14 mouse cellular contexts compared by ENCODE assay signal in genomic region chr12:88004118-88004517, GRCm38 (mm10). TPM values are rescaled to one million over a fixed set of nuclear protein-coding genes. Genes with fewer than 3 reads are reported as not detected.
"Had no signal": no experiment of that assay in that cellular context is flagged by ENCODE, and none has a peak within 500 bp of the region (broad histone marks: within the 10 kb centered on the region; RNA-seq: fewer than 3 reads in every experiment).

No protein-coding gene starts in this region.

RNA-seq across cellular contexts. Expression of gene Gm2075, which starts 7.5 kb away (rescaled TPM):
- total RNA-seq: neutrophil, adult 5-6 weeks had no signal
- polyA plus RNA-seq: neural tube, embryonic 13.5 days; neural tube, embryonic 14.5 days; neural tube, embryonic 15.5 days; small intestine, adult 2 months; spleen, adult 2 months; stomach, embryonic 14.5 days; stomach, embryonic 15.5 days; stomach, embryonic 16.5 days; stomach, postnatal 0 days; testis, adult 2 months; thymus, adult 2 months; thymus, postnatal 0 days; urinary bladder, adult 2 months had no signal

RNA-seq across cellular contexts. Expression of gene Gm6803, which starts 14.5 kb away (rescaled TPM):
- total RNA-seq: neutrophil, adult 5-6 weeks had no signal
- polyA plus RNA-seq: neural tube, embryonic 13.5 days; neural tube, embryonic 14.5 days; neural tube, embryonic 15.5 days; small intestine, adult 2 months; spleen, adult 2 months; stomach, embryonic 14.5 days; stomach, embryonic 15.5 days; stomach, embryonic 16.5 days; stomach, postnatal 0 days; testis, adult 2 months; thymus, adult 2 months; thymus, postnatal 0 days; urinary bladder, adult 2 months had no signal

RNA-seq across cellular contexts. Expression of gene Gm2056, which starts 22.7 kb away (rescaled TPM):
- total RNA-seq: neutrophil, adult 5-6 weeks had no signal
- polyA plus RNA-seq: neural tube, embryonic 13.5 days; neural tube, embryonic 14.5 days; neural tube, embryonic 15.5 days; small intestine, adult 2 months; spleen, adult 2 months; stomach, embryonic 14.5 days; stomach, embryonic 15.5 days; stomach, embryonic 16.5 days; stomach, postnatal 0 days; testis, adult 2 months; thymus, adult 2 months; thymus, postnatal 0 days; urinary bladder, adult 2 months had no signal

RNA-seq across cellular contexts. Expression of gene Gm2042, which starts 50.2 kb away (rescaled TPM):
- total RNA-seq: neutrophil, adult 5-6 weeks had no signal
- polyA plus RNA-seq: neural tube, embryonic 13.5 days; neural tube, embryonic 14.5 days; neural tube, embryonic 15.5 days; small intestine, adult 2 months; spleen, adult 2 months; stomach, embryonic 14.5 days; stomach, embryonic 15.5 days; stomach, embryonic 16.5 days; stomach, postnatal 0 days; thymus, adult 2 months; thymus, postnatal 0 days; urinary bladder, adult 2 months had no signal
